In the genomic region with DNA sequence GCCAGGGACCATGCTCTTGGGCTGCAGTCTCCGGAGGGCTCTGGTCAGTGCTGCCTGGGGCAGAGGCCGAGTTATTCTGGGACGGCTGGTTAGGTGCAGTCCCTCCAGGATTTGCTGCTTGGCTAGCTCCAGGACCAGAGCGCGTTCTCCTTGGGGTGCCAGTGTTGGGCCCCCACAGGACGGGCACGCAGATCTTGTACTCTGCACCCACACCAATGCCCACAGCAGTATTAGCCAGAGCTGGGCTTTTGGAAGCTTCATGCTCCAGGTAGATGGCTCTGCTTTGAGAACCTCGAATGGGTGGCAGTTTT, we compare ENCODE assay signal across 11 mouse cellular contexts. TPM values are rescaled to one million over a fixed set of nuclear protein-coding genes. Genes with fewer than 3 reads are reported as not detected.
A peak's percentile ranks its signal among the peaks of the same experiment; 100 is the strongest.
DNase-seq lines count a peak whose midpoint lies in the region; ATAC-seq lines count a peak whose summit lies in the region.
"Had no signal": no experiment of that assay in that cellular context is flagged by ENCODE, and none has a peak within 500 bp of the region (broad histone marks: within the 10 kb centered on the region; RNA-seq: fewer than 3 reads in every experiment).

No protein-coding gene starts in this region.

- no peaks in the 10 kb centered on the region for H3K9me3 ChIP-seq in liver, embryonic 12.5 days (replicated peaks)
- no peaks in the 10 kb centered on the region for H3K9me3 ChIP-seq in liver, embryonic 11.5 days (ENCODE audit: control insufficient read depth, low read length)
- no peaks in the 10 kb centered on the region for H3K9me3 ChIP-seq in limb, embryonic 12.5 days
- H3K9me3 ChIP-seq in neural tube, embryonic 13.5 days = no peaks in the 10 kb centered on the region

- no peak overlapping the region for H3K9ac ChIP-seq in liver, embryonic 12.5 days
- H3K9ac ChIP-seq in liver, embryonic 11.5 days (ENCODE audit: low read depth, low read length) = no peak overlapping the region
- peak overlapping the region; percentile 47 for H3K9ac ChIP-seq in limb, embryonic 12.5 days (replicated peaks)
- H3K9ac ChIP-seq in neural tube, embryonic 13.5 days = peak overlapping the region; percentile 31; the same call in 1 of the 2 replicates

- ATAC-seq in liver, embryonic 12.5 days = no peak
- ATAC-seq in liver, embryonic 11.5 days (replicated peaks; ENCODE audit: low FRiP score) = no peak
- no peak for ATAC-seq in limb, embryonic 12.5 days (ENCODE audit: insufficient number of reproducible peaks, insufficient read depth, low FRiP score, low TSS enrichment, low read depth)
- ATAC-seq in neural tube, embryonic 13.5 days (ENCODE audit: low read depth) = 0 out of 2 replicates have a peak, but pooled peaks have one; percentile 24

- H3K27me3 ChIP-seq in liver, embryonic 12.5 days (replicated peaks) = peaks cover 27% of the 10 kb centered on the region
- H3K27me3 ChIP-seq in liver, embryonic 11.5 days (replicated peaks; ENCODE audit: control insufficient read depth, insufficient read depth, low read length) = no peaks in the 10 kb centered on the region
- H3K27me3 ChIP-seq in limb, embryonic 12.5 days = no peaks in the 10 kb centered on the region
- H3K27me3 ChIP-seq in neural tube, embryonic 13.5 days = peaks cover 2% of the 10 kb centered on the region; the same call in 1 of the 2 replicates

- no peak overlapping the region for H3K4me3 ChIP-seq in liver, embryonic 12.5 days
- H3K4me3 ChIP-seq in liver, embryonic 11.5 days (ENCODE audit: low read depth, low read length) = no peak overlapping the region
- H3K4me3 ChIP-seq in limb, embryonic 12.5 days (replicated peaks) = peak overlapping the region; percentile 35
- H3K4me3 ChIP-seq in neural tube, embryonic 13.5 days = no peak overlapping the region

- no peaks in the 10 kb centered on the region for H3K36me3 ChIP-seq in liver, embryonic 12.5 days
- H3K36me3 ChIP-seq in liver, embryonic 11.5 days (ENCODE audit: control insufficient read depth, insufficient read depth, low read length) = no peaks in the 10 kb centered on the region
- H3K36me3 ChIP-seq in limb, embryonic 12.5 days = no peaks in the 10 kb centered on the region
- H3K36me3 ChIP-seq in neural tube, embryonic 13.5 days = no peaks in the 10 kb centered on the region

- no peak overlapping the region for H3K27ac ChIP-seq in liver, embryonic 12.5 days
- H3K27ac ChIP-seq in liver, embryonic 11.5 days (ENCODE audit: low read depth, low read length) = no peak overlapping the region
- no peak overlapping the region for H3K27ac ChIP-seq in limb, embryonic 12.5 days
- no peak overlapping the region for H3K27ac ChIP-seq in neural tube, embryonic 13.5 days (replicated peaks)

- WGBS in liver, embryonic 12.5 days (ENCODE audit: insufficient replicate concordance) = 66% methylated on average over 8 of the region's 8 CpGs
- 80% methylated on average over 8 of the region's 8 CpGs for WGBS in liver, embryonic 11.5 days
- 79% methylated on average over 8 of the region's 8 CpGs for WGBS in limb, embryonic 12.5 days
- 78% methylated on average over 8 of the region's 8 CpGs for WGBS in neural tube, embryonic 13.5 days

- peak overlapping the region; percentile 52 for H3K4me2 ChIP-seq in liver, embryonic 12.5 days
- no peak overlapping the region for H3K4me2 ChIP-seq in liver, embryonic 11.5 days
- peak overlapping the region; percentile 60 for H3K4me2 ChIP-seq in limb, embryonic 12.5 days
- H3K4me2 ChIP-seq in neural tube, embryonic 13.5 days = peak overlapping the region; percentile 52; the same call in 1 of the 2 replicates

- H3K4me1 ChIP-seq in liver, embryonic 12.5 days = peaks cover 13% of the 10 kb centered on the region
- peaks cover 2% of the 10 kb centered on the region; the same call in 1 of the 2 replicates for H3K4me1 ChIP-seq in liver, embryonic 11.5 days (replicated peaks; ENCODE audit: control insufficient read depth, insufficient read depth, low read length)
- peaks cover 8% of the 10 kb centered on the region for H3K4me1 ChIP-seq in limb, embryonic 12.5 days (replicated peaks)
- H3K4me1 ChIP-seq in neural tube, embryonic 13.5 days (replicated peaks) = peaks cover 9% of the 10 kb centered on the region; the same call in 1 of the 2 replicates

- DNase-seq in gastrocnemius, postnatal 10 days = peak; percentile 5
- DNase-seq in gastrocnemius, adult 18-20 months (ENCODE audit: low spot score) = no peak
- DNase-seq in liver, embryonic 11.5 days (ENCODE audit: low spot score) = no peak
- DNase-seq in left cerebral cortex, adult 11 months (ENCODE audit: low spot score) = no peak
- no peak for DNase-seq in ovary, postnatal 10 days (ENCODE audit: low spot score)

RNA-seq across cellular contexts. Expression of gene Inhbe, which starts 3.0 kb away (rescaled TPM):
- not detected for total RNA-seq in gastrocnemius, postnatal 10 days (2021)
- total RNA-seq in gastrocnemius, adult 18-20 months (2021) = not detected
- polyA plus RNA-seq in liver, embryonic 12.5 days (2016; fragmentation: Nextera tagmentation; extraction: Ambion mirVana) = 0.10 and 0.16 TPM in 2 replicates
- 0.04 and 0.09 TPM in 2 replicates for polyA plus RNA-seq in liver, embryonic 11.5 days (2014; fragmentation: Nextera tagmentation; extraction: Ambion mirVana)
- 0.04 and 0.08 TPM in 2 replicates for polyA plus RNA-seq in limb, embryonic 12.5 days (2016; fragmentation: Nextera tagmentation; extraction: Ambion mirVana)
- not detected in 2 replicates for polyA plus RNA-seq in neural tube, embryonic 13.5 days (2015; fragmentation: Nextera tagmentation; extraction: Ambion mirVana)
- polyA plus RNA-seq: C2C12; embryonic facial prominence, embryonic 11.5 days had no signal

RNA-seq across cellular contexts. Expression of gene Gli1, which starts 9.5 kb away (rescaled TPM):
- total RNA-seq in gastrocnemius, postnatal 10 days (2021) = 1 to 10 TPM; 3.3 to 6.8 TPM
- under 1 TPM; 0.41 to 0.74 TPM for total RNA-seq in gastrocnemius, adult 18-20 months (2021)
- 0.94 and 1.1 TPM in 2 replicates for polyA plus RNA-seq in liver, embryonic 12.5 days (2016; fragmentation: Nextera tagmentation; extraction: Ambion mirVana)
- polyA plus RNA-seq in liver, embryonic 11.5 days (2014; fragmentation: Nextera tagmentation; extraction: Ambion mirVana) = 2.1 and 2.2 TPM in 2 replicates
- polyA plus RNA-seq in limb, embryonic 12.5 days (2016; fragmentation: Nextera tagmentation; extraction: Ambion mirVana) = 11.0 and 14.2 TPM in 2 replicates
- polyA plus RNA-seq in neural tube, embryonic 13.5 days (2015; fragmentation: Nextera tagmentation; extraction: Ambion mirVana) = 2.2 and 2.9 TPM in 2 replicates

RNA-seq across cellular contexts. Expression of gene Inhbc, which starts 19.0 kb away (rescaled TPM):
- not detected for total RNA-seq in gastrocnemius, postnatal 10 days (2021)
- total RNA-seq in gastrocnemius, adult 18-20 months (2021) = not detected
- polyA plus RNA-seq in liver, embryonic 12.5 days (2016; fragmentation: Nextera tagmentation; extraction: Ambion mirVana) = 1.1 and 1.5 TPM in 2 replicates
- 1.1 and 1.4 TPM in 2 replicates for polyA plus RNA-seq in liver, embryonic 11.5 days (2014; fragmentation: Nextera tagmentation; extraction: Ambion mirVana)
- not detected in 2 replicates for polyA plus RNA-seq in limb, embryonic 12.5 days (2016; fragmentation: Nextera tagmentation; extraction: Ambion mirVana)
- not detected in 2 replicates for polyA plus RNA-seq in neural tube, embryonic 13.5 days (2015; fragmentation: Nextera tagmentation; extraction: Ambion mirVana)
- total RNA-seq: left cerebral cortex, postnatal 36 days had no signal
- polyA plus RNA-seq: C2C12; embryonic facial prominence, embryonic 11.5 days had no signal

RNA-seq across cellular contexts. Expression of gene R3hdm2, which starts 28.9 kb away (rescaled TPM):
- 10 to 100 TPM; 92.6 to 93.1 TPM for total RNA-seq in gastrocnemius, postnatal 10 days (2021)
- total RNA-seq in gastrocnemius, adult 18-20 months (2021) = 100 to 1,000 TPM; 133 to 135 TPM
- polyA plus RNA-seq in liver, embryonic 12.5 days (2016; fragmentation: Nextera tagmentation; extraction: Ambion mirVana) = 16.7 and 19.0 TPM in 2 replicates
- polyA plus RNA-seq in liver, embryonic 11.5 days (2014; fragmentation: Nextera tagmentation; extraction: Ambion mirVana) = 25.4 and 33.8 TPM in 2 replicates
- polyA plus RNA-seq in limb, embryonic 12.5 days (2016; fragmentation: Nextera tagmentation; extraction: Ambion mirVana) = 45.6 and 56.4 TPM in 2 replicates
- polyA plus RNA-seq in neural tube, embryonic 13.5 days (2015; fragmentation: Nextera tagmentation; extraction: Ambion mirVana) = 30.6 and 33.3 TPM in 2 replicates

RNA-seq across cellular contexts. Expression of gene Arhgap9, which starts 29.5 kb away (rescaled TPM):
- 1 to 10 TPM; 1.1 to 2.3 TPM for total RNA-seq in gastrocnemius, postnatal 10 days (2021)
- under 1 TPM; 0.46 to 0.83 TPM for total RNA-seq in gastrocnemius, adult 18-20 months (2021)
- polyA plus RNA-seq in liver, embryonic 12.5 days (2016; fragmentation: Nextera tagmentation; extraction: Ambion mirVana) = 15.9 and 16.9 TPM in 2 replicates
- 22.0 and 24.4 TPM in 2 replicates for polyA plus RNA-seq in liver, embryonic 11.5 days (2014; fragmentation: Nextera tagmentation; extraction: Ambion mirVana)
- polyA plus RNA-seq in limb, embryonic 12.5 days (2016; fragmentation: Nextera tagmentation; extraction: Ambion mirVana) = 5.7 and 6.5 TPM in 2 replicates
- 1.0 and 1.4 TPM in 2 replicates for polyA plus RNA-seq in neural tube, embryonic 13.5 days (2015; fragmentation: Nextera tagmentation; extraction: Ambion mirVana)

Comparison
In these comparisons a context has a peak if more than half of its experiments do, and no peak if none do; other contexts are left out.
1. H3K9ac ChIP-seq: peak in limb, embryonic 12.5 days (single experiment) and neural tube, embryonic 13.5 days (single experiment); none in liver, embryonic 12.5 days (single experiment) and liver, embryonic 11.5 days (single experiment).